In the genomic region with DNA sequence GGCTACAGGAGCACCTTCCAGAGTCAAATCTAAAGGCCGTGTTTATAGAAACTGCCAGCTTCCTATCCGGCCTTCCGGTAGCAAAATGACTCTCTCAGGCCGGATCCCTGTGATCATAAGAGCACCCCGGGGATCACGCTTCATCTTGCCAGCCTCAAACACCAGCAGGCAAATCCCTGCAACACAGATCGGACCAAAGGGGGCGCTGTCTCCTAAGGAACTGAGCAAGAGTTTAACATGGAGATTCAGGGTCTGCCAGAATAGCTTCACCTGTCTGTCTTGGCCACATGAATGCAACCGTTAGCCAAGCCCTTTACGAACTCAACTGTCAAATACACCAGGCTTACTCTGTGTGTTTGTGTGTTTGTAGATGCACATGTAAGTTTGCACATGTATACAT, we compare ENCODE assay signal across 8 mouse cellular contexts. TPM values are rescaled to one million over a fixed set of nuclear protein-coding genes. Genes with fewer than 3 reads are reported as not detected.
DNase-seq lines count a peak whose midpoint lies in the region; ATAC-seq and TF ChIP-seq lines count a peak whose summit lies in the region.
"Had no signal": no experiment of that assay in that cellular context is flagged by ENCODE, and none has a peak within 500 bp of the region (broad histone marks: within the 10 kb centered on the region; RNA-seq: fewer than 3 reads in every experiment).

No protein-coding gene starts in this region.

- WGBS in intestine, postnatal 0 days = 50% methylated on average over 10 of the region's 10 CpGs
- WGBS in intestine, embryonic 15.5 days = 48% methylated on average over 10 of the region's 10 CpGs
- 48% methylated on average over 10 of the region's 10 CpGs for WGBS in embryonic facial prominence, embryonic 10.5 days
- 41% methylated on average over 10 of the region's 10 CpGs for WGBS in heart, embryonic 10.5 days

- H3K9ac ChIP-seq in intestine, postnatal 0 days (ENCODE audit: low read depth, low read length) = no peak overlapping the region
- no peak overlapping the region for H3K9ac ChIP-seq in intestine, embryonic 15.5 days
- H3K9ac ChIP-seq: neural tube, embryonic 13.5 days had no signal

- no peak overlapping the region for H3K27ac ChIP-seq in intestine, postnatal 0 days (ENCODE audit: low read depth, low read length)
- H3K27ac ChIP-seq in intestine, embryonic 15.5 days = no peak overlapping the region
- no peak overlapping the region for H3K27ac ChIP-seq in embryonic facial prominence, embryonic 10.5 days (replicated peaks)
- no peak overlapping the region for H3K27ac ChIP-seq in heart, embryonic 10.5 days
- H3K27ac ChIP-seq: neural tube, embryonic 13.5 days had no signal

- H3K4me3 ChIP-seq in intestine, postnatal 0 days (ENCODE audit: low read depth, low read length) = no peak overlapping the region
- H3K4me3 ChIP-seq in intestine, embryonic 15.5 days (replicated peaks) = no peak overlapping the region
- no peak overlapping the region for H3K4me3 ChIP-seq in embryonic facial prominence, embryonic 10.5 days
- no peak overlapping the region for H3K4me3 ChIP-seq in heart, embryonic 10.5 days
- H3K4me3 ChIP-seq: neural tube, embryonic 13.5 days had no signal

- H3K4me2 ChIP-seq in intestine, postnatal 0 days (replicated peaks; ENCODE audit: low read depth) = no peak overlapping the region
- no peak overlapping the region for H3K4me2 ChIP-seq in intestine, embryonic 15.5 days (replicated peaks)
- H3K4me2 ChIP-seq: neural tube, embryonic 13.5 days had no signal

- no peaks in the 10 kb centered on the region for H3K36me3 ChIP-seq in intestine, postnatal 0 days (ENCODE audit: control insufficient read depth, insufficient read depth)
- H3K36me3 ChIP-seq in intestine, embryonic 15.5 days = no peaks in the 10 kb centered on the region
- no peaks in the 10 kb centered on the region for H3K36me3 ChIP-seq in embryonic facial prominence, embryonic 10.5 days (replicated peaks)
- no peaks in the 10 kb centered on the region for H3K36me3 ChIP-seq in heart, embryonic 10.5 days
- H3K36me3 ChIP-seq: neural tube, embryonic 13.5 days had no signal

- H3K4me1 ChIP-seq in intestine, postnatal 0 days (replicated peaks; ENCODE audit: control insufficient read depth, insufficient read depth, low read length) = no peaks in the 10 kb centered on the region
- H3K4me1 ChIP-seq in intestine, embryonic 15.5 days (replicated peaks) = no peaks in the 10 kb centered on the region
- 0 out of 2 replicates have a peak, but pooled peaks cover 3% of the 10 kb centered on the region for H3K4me1 ChIP-seq in embryonic facial prominence, embryonic 10.5 days
- no peaks in the 10 kb centered on the region for H3K4me1 ChIP-seq in heart, embryonic 10.5 days
- H3K4me1 ChIP-seq: neural tube, embryonic 13.5 days had no signal

- no peaks in the 10 kb centered on the region for H3K27me3 ChIP-seq in intestine, postnatal 0 days (replicated peaks; ENCODE audit: control insufficient read depth, insufficient read depth, low read length)
- no peaks in the 10 kb centered on the region for H3K27me3 ChIP-seq in intestine, embryonic 15.5 days (replicated peaks)
- H3K27me3 ChIP-seq in embryonic facial prominence, embryonic 10.5 days (replicated peaks; ENCODE audit: low read depth, poor library complexity, severe bottlenecking) = no peaks in the 10 kb centered on the region
- peaks cover 37% of the 10 kb centered on the region for H3K27me3 ChIP-seq in heart, embryonic 10.5 days (ENCODE audit: insufficient read depth, poor library complexity, severe bottlenecking)
- H3K27me3 ChIP-seq: neural tube, embryonic 13.5 days had no signal

- no peak for ATAC-seq in intestine, postnatal 0 days
- no peak for ATAC-seq in intestine, embryonic 15.5 days

- DNase-seq in 416B (ENCODE audit: low read depth) = peak; percentile 50
- DNase-seq in B cell, adult 2 months = peak; percentile 25 to 28
- DNase-seq in embryonic facial prominence, embryonic 10.5 days (ENCODE audit: low spot score) = peak; percentile 60
- DNase-seq in retina, embryonic 14.5 days (ENCODE audit: low spot score) = peak; percentile 63
- DNase-seq in heart, embryonic 10.5 days (ENCODE audit: low spot score) = no peak

- no peaks in the 10 kb centered on the region for H3K9me3 ChIP-seq in intestine, postnatal 0 days (ENCODE audit: control insufficient read depth)
- H3K9me3 ChIP-seq in intestine, embryonic 15.5 days = no peaks in the 10 kb centered on the region
- H3K9me3 ChIP-seq in embryonic facial prominence, embryonic 10.5 days = no peaks in the 10 kb centered on the region
- H3K9me3 ChIP-seq in heart, embryonic 10.5 days = no peaks in the 10 kb centered on the region
- H3K9me3 ChIP-seq: neural tube, embryonic 13.5 days had no signal

- peak; percentile 69 for TF ChIP-seq CTCF in intestine, postnatal 0 days (IDR thresholded peaks at IDR 0.05; ENCODE audit: low read depth)

RNA-seq across cellular contexts. Expression of gene Bcas1, which starts 8.9 kb away (rescaled TPM):
- 4.7 and 5.6 TPM in 2 replicates for polyA plus RNA-seq in intestine, postnatal 0 days (2015; fragmentation: Nextera tagmentation; extraction: Ambion mirVana)
- polyA plus RNA-seq in intestine, embryonic 15.5 days (2015; fragmentation: Nextera tagmentation; extraction: Ambion mirVana) = 6.0 and 7.0 TPM in 2 replicates
- polyA plus RNA-seq in embryonic facial prominence, embryonic 10.5 days (2016; fragmentation: Nextera tagmentation; extraction: Ambion mirVana) = 0.92 and 1.2 TPM in 2 replicates
- polyA plus RNA-seq in heart, embryonic 10.5 days (2016; fragmentation: Nextera tagmentation; extraction: Ambion mirVana) = 1.5 and 3.0 TPM in 2 replicates
